Mouse (Mus musculus) heart, postnatal 10 days (tissue): ENCODE measurements around the gene Adssl1. TPM values are rescaled to one million over a fixed set of nuclear protein-coding genes. Genes with fewer than 3 reads are reported as not detected.

Source experiments
- DNase-seq, 2 experiments: peaks; one replicate each; pipeline ENCODE4 v3.0.0; 2021
- intact Hi-C: fragments of 180-260 bp; cut with DNase I; formaldehyde crosslinking; loops from one replicate; pipeline ENCODE4 v1.15.1; 2025
- total RNA-seq, 2 experiments: library from RNA; stranded (reverse); gene quantifications; 2 replicates each; pipeline ENCODE4 v1.2.3; 2021

Adssl1 gene
- total RNA-seq, 2 experiments from 2014 or later = 129 to 136 TPM

- no peak for DNase-seq
- intact Hi-C loops = no loop called here
Observed at GRCm38 (mm10) chr12:112648081-112648480, 28.2 kb downstream of the Adssl1 start.

GRCm38 (mm10) chr12:112651778-112652439 is 32.1 kb downstream of the Adssl1 start:
- intact Hi-C loops = no loop called here
- DNase-seq = no peak

- intact Hi-C loops = loop anchor here (1.0 kb wide), 2 partner anchors 21 to 54 kb away; partner anchors contain the start of gene Akt1
- DNase-seq = peak; percentile 92 to 95
Observed at GRCm38 (mm10) chr12:112653157-112653824, 33.4 kb downstream of the Adssl1 start.

GRCm38 (mm10) chr12:112654076-112654475 is 34.2 kb downstream of the Adssl1 start:
- DNase-seq = no peak
- intact Hi-C loops = no loop called here

GRCm38 (mm10) chr12:112658619-112659018 is 38.8 kb downstream of the Adssl1 start:
- DNase-seq = no peak
- intact Hi-C loops = no loop called here

GRCm38 (mm10) chr12:112659109-112659508 is 39.3 kb downstream of the Adssl1 start:
- peak; percentile 74 to 89 for DNase-seq
- intact Hi-C loops = no loop called here

- DNase-seq = no peak
- intact Hi-C loops = no loop called here
Observed at GRCm38 (mm10) chr12:112660576-112661326, 40.9 kb downstream of the Adssl1 start.

- no peak for DNase-seq
- intact Hi-C loops = no loop called here
Observed at GRCm38 (mm10) chr12:112661327-112661605, 41.4 kb downstream of the Adssl1 start.

- intact Hi-C loops = no loop called here
Observed at GRCm38 (mm10) chr12:112661851-112662250, 42.0 kb downstream of the Adssl1 start.

GRCm38 (mm10) chr12:112663303-112663702 is 43.5 kb downstream of the Adssl1 start:
- intact Hi-C loops = no loop called here
- DNase-seq = no peak

More at GRCm38 (mm10) chr12:112661851-112662250, 42.0 kb downstream of the Adssl1 start:
- no peak for DNase-seq

- no peak for DNase-seq
- intact Hi-C loops = no loop called here
Observed at GRCm38 (mm10) chr12:112663716-112664115, 43.9 kb downstream of the Adssl1 start.

- no peak for DNase-seq
- intact Hi-C loops = no loop called here
Observed at GRCm38 (mm10) chr12:112664124-112664523, 44.3 kb downstream of the Adssl1 start.

GRCm38 (mm10) chr12:112664656-112665055 is 44.8 kb downstream of the Adssl1 start:
- intact Hi-C loops = no loop called here

GRCm38 (mm10) chr12:112665445-112665844 is 45.6 kb downstream of the Adssl1 start:
- intact Hi-C loops = no loop called here
- peak; percentile 60 to 70 for DNase-seq

More at GRCm38 (mm10) chr12:112664656-112665055, 44.8 kb downstream of the Adssl1 start:
- no peak for DNase-seq

GRCm38 (mm10) chr12:112665881-112666544 is 46.2 kb downstream of the Adssl1 start:
- peak in 1 of 2 experiments; percentile 50 for DNase-seq
- intact Hi-C loops = no loop called here

- intact Hi-C loops = no loop called here
- DNase-seq = peak; percentile 65 to 82
Observed at GRCm38 (mm10) chr12:112667619-112668297, 47.9 kb downstream of the Adssl1 start.

- intact Hi-C loops = no loop called here
- peak; percentile 85 to 90 for DNase-seq
Observed at GRCm38 (mm10) chr12:112670718-112671393, 51.0 kb downstream of the Adssl1 start.

GRCm38 (mm10) chr12:112671891-112672290 is 52.0 kb downstream of the Adssl1 start:
- DNase-seq = peak in 1 of 2 experiments; percentile 53
- intact Hi-C loops = no loop called here

GRCm38 (mm10) chr12:112672744-112673575 is 53.1 kb downstream of the Adssl1 start:
- peak; percentile 78 to 83 for DNase-seq
- intact Hi-C loops = no loop called here
